In the genomic region with DNA sequence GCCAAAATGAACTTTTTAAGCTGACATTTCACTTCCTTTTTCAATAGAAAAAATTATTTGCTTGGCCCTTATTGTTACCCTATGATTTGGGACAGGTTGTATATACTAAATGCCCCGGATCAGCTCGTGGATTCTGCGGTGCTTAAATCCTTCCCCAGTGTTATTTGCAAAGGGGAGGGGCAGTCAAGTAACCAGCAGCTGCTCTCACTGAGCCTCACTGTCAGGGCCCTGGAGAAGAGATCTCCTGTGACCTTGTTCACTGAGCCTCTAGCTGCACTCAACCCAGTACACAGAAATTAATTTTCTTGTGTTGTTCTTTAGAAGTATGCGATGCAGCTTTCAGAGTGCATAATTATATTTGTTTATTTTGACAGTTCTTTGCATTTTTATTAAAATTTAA, we compare ENCODE assay signal across 18 mouse cellular contexts.
DNase-seq lines count a peak whose midpoint lies in the region; ATAC-seq and TF ChIP-seq lines count a peak whose summit lies in the region.
"Had no signal": no experiment of that assay in that cellular context is flagged by ENCODE, and none has a peak within 500 bp of the region (broad histone marks: within the 10 kb centered on the region; RNA-seq: fewer than 3 reads in every experiment).

No protein-coding gene starts in this region.

- H3K4me2 ChIP-seq in forebrain, embryonic 12.5 days: no peak overlapping the region
- no peak overlapping the region for H3K4me2 ChIP-seq in forebrain, embryonic 11.5 days (ENCODE audit: low read depth, low read length, severe bottlenecking)
- no peak overlapping the region for H3K4me2 ChIP-seq in midbrain, embryonic 11.5 days
- no peak overlapping the region for H3K4me2 ChIP-seq in midbrain, embryonic 13.5 days (replicated peaks)
- H3K4me2 ChIP-seq: embryonic facial prominence, embryonic 13.5 days; forebrain, embryonic 13.5 days; forebrain, embryonic 15.5 days had no signal

- H3K27me3 ChIP-seq in forebrain, embryonic 12.5 days: no peaks in the 10 kb centered on the region
- no peaks in the 10 kb centered on the region for H3K27me3 ChIP-seq in forebrain, embryonic 11.5 days (ENCODE audit: control insufficient read depth, insufficient read depth, low read length)
- no peaks in the 10 kb centered on the region for H3K27me3 ChIP-seq in midbrain, embryonic 11.5 days (ENCODE audit: control insufficient read depth, insufficient read depth, low read length)
- H3K27me3 ChIP-seq in midbrain, embryonic 13.5 days: no peaks in the 10 kb centered on the region
- H3K27me3 ChIP-seq: embryonic facial prominence, embryonic 13.5 days; forebrain, embryonic 13.5 days; forebrain, embryonic 15.5 days had no signal

- TF ChIP-seq CTCF in brain, embryonic 14.5 days (IDR thresholded peaks at IDR 0.05; ENCODE audit: borderline replicate concordance, extremely low read depth, insufficient read depth, insufficient read length): no peak

- no peaks in the 10 kb centered on the region for H3K4me1 ChIP-seq in forebrain, embryonic 12.5 days
- H3K4me1 ChIP-seq in forebrain, embryonic 11.5 days (replicated peaks; ENCODE audit: control insufficient read depth, insufficient read depth, low read length): no peaks in the 10 kb centered on the region
- 0 out of 2 replicates have a peak, but pooled peaks cover 2% of the 10 kb centered on the region for H3K4me1 ChIP-seq in midbrain, embryonic 11.5 days (ENCODE audit: control insufficient read depth, insufficient read depth, low read length)
- H3K4me1 ChIP-seq in midbrain, embryonic 13.5 days (replicated peaks): no peaks in the 10 kb centered on the region; the same call in 1 of the 2 replicates
- H3K4me1 ChIP-seq: embryonic facial prominence, embryonic 13.5 days; forebrain, embryonic 13.5 days; forebrain, embryonic 15.5 days had no signal

- 0 out of 2 replicates have a peak, but pooled peaks cover 3% of the 10 kb centered on the region for H3K9me3 ChIP-seq in forebrain, embryonic 12.5 days
- no peaks in the 10 kb centered on the region for H3K9me3 ChIP-seq in forebrain, embryonic 11.5 days (ENCODE audit: control insufficient read depth, low read length)
- no peaks in the 10 kb centered on the region for H3K9me3 ChIP-seq in midbrain, embryonic 11.5 days (ENCODE audit: control insufficient read depth, low read length)
- H3K9me3 ChIP-seq in midbrain, embryonic 13.5 days: no peaks in the 10 kb centered on the region
- H3K9me3 ChIP-seq: embryonic facial prominence, embryonic 13.5 days; forebrain, embryonic 13.5 days; forebrain, embryonic 15.5 days had no signal

- 41% methylated on average over 4 of the region's 4 CpGs for WGBS in forebrain, embryonic 12.5 days
- 37% methylated on average over 4 of the region's 4 CpGs for WGBS in forebrain, embryonic 11.5 days
- WGBS in midbrain, embryonic 11.5 days: 28% methylated on average over 4 of the region's 4 CpGs
- 25% methylated on average over 4 of the region's 4 CpGs for WGBS in midbrain, embryonic 13.5 days

- DNase-seq in forebrain, embryonic 11.5 days (ENCODE audit: low spot score): no peak
- peak; percentile 78 for DNase-seq in midbrain, embryonic 11.5 days (ENCODE audit: low spot score, missing footprints)
- DNase-seq in brain, embryonic 14.5 days (ENCODE audit: low read depth): peak; percentile 8
- DNase-seq in gastrocnemius, adult 18-20 months (ENCODE audit: low spot score): no peak
- DNase-seq: adrenal gland, adult 2 months; adrenal gland, postnatal 10 days; adrenal gland, postnatal 25 days; cerebellum, adult 11-12 months; cerebellum, adult 2 months; cerebellum, adult 9-10 months; cerebellum, postnatal 10 days; cerebellum, postnatal 25 days; forebrain, postnatal 0 days had no signal

- no peak overlapping the region for H3K9ac ChIP-seq in forebrain, embryonic 12.5 days
- H3K9ac ChIP-seq in forebrain, embryonic 11.5 days (ENCODE audit: low read length): no peak overlapping the region
- no peak overlapping the region for H3K9ac ChIP-seq in midbrain, embryonic 11.5 days (ENCODE audit: low read length)
- H3K9ac ChIP-seq in midbrain, embryonic 13.5 days (replicated peaks): no peak overlapping the region
- H3K9ac ChIP-seq: embryonic facial prominence, embryonic 13.5 days; forebrain, embryonic 13.5 days; forebrain, embryonic 15.5 days; forebrain, postnatal 0 days had no signal

- ATAC-seq in forebrain, embryonic 12.5 days (ENCODE audit: low FRiP score): peak; percentile 53; the same call in 1 of the 2 replicates
- no peak for ATAC-seq in forebrain, embryonic 11.5 days (replicated peaks; ENCODE audit: low FRiP score)
- ATAC-seq in midbrain, embryonic 11.5 days (ENCODE audit: low FRiP score): peak; percentile 80; the same call in 1 of the 2 replicates
- no peak for ATAC-seq in midbrain, embryonic 13.5 days
- ATAC-seq: forebrain, embryonic 13.5 days; forebrain, embryonic 15.5 days; forebrain, postnatal 0 days had no signal

- no peak overlapping the region for H3K4me3 ChIP-seq in forebrain, embryonic 12.5 days (replicated peaks)
- no peak overlapping the region for H3K4me3 ChIP-seq in forebrain, embryonic 11.5 days (ENCODE audit: low read depth, low read length)
- H3K4me3 ChIP-seq in midbrain, embryonic 11.5 days (ENCODE audit: low read depth, low read length): no peak overlapping the region
- H3K4me3 ChIP-seq in midbrain, embryonic 13.5 days (replicated peaks): no peak overlapping the region
- H3K4me3 ChIP-seq: embryonic facial prominence, embryonic 13.5 days; forebrain, embryonic 13.5 days; forebrain, embryonic 15.5 days had no signal

- H3K27ac ChIP-seq in forebrain, embryonic 12.5 days: no peak overlapping the region
- no peak overlapping the region for H3K27ac ChIP-seq in forebrain, embryonic 11.5 days (ENCODE audit: low read depth, low read length)
- no peak overlapping the region for H3K27ac ChIP-seq in midbrain, embryonic 11.5 days (ENCODE audit: low read depth, low read length)
- no peak overlapping the region for H3K27ac ChIP-seq in midbrain, embryonic 13.5 days
- H3K27ac ChIP-seq: embryonic facial prominence, embryonic 13.5 days; forebrain, embryonic 13.5 days; forebrain, embryonic 15.5 days had no signal

- no peaks in the 10 kb centered on the region for H3K36me3 ChIP-seq in forebrain, embryonic 12.5 days (replicated peaks)
- no peaks in the 10 kb centered on the region for H3K36me3 ChIP-seq in forebrain, embryonic 11.5 days (ENCODE audit: control insufficient read depth, insufficient read depth, low read length)
- no peaks in the 10 kb centered on the region for H3K36me3 ChIP-seq in midbrain, embryonic 11.5 days (ENCODE audit: control insufficient read depth, insufficient read depth, low read length)
- H3K36me3 ChIP-seq in midbrain, embryonic 13.5 days: no peaks in the 10 kb centered on the region
- H3K36me3 ChIP-seq: embryonic facial prominence, embryonic 13.5 days; forebrain, embryonic 15.5 days had no signal

- TF ChIP-seq POLR2A in brain, embryonic 14.5 days (IDR thresholded peaks at IDR 0.05; ENCODE audit: borderline replicate concordance, extremely low read depth, insufficient read depth, insufficient read length, poor library complexity, severe bottlenecking): no peak

Comparison
In these comparisons a context has a peak if more than half of its experiments do, and no peak if none do; other contexts are left out.
1. ATAC-seq: peak in forebrain, embryonic 12.5 days (single experiment) and midbrain, embryonic 11.5 days (single experiment); none in forebrain, embryonic 11.5 days (single experiment) and midbrain, embryonic 13.5 days (single experiment).
2. DNase-seq: peak in midbrain, embryonic 11.5 days (single experiment) and brain, embryonic 14.5 days (single experiment); none in forebrain, embryonic 11.5 days (single experiment) and gastrocnemius, adult 18-20 months (single experiment).